Mouse (Mus musculus) left cerebral cortex, adult 11 months (tissue): Measurements from ENCODE around the gene Cd47.

Source experiments
- DNase-seq: peaks from one replicate; pipeline ENCODE4 v3.0.0; 2022; ENCODE audit warnings: low spot score

Gene Cd47

GRCm38 (mm10) chr16:49834130-49834693, 33.9 kb downstream of the Cd47 start:
- no peak for DNase-seq

GRCm38 (mm10) chr16:49836634-49837164, 36.4 kb downstream of the Cd47 start:
- DNase-seq: no peak

GRCm38 (mm10) chr16:49838923-49839322, 38.6 kb downstream of the Cd47 start:
- no peak for DNase-seq

- DNase-seq: no peak
Observed at GRCm38 (mm10) chr16:49839681-49840535, 39.6 kb downstream of the Cd47 start.

- DNase-seq: no peak
Observed at GRCm38 (mm10) chr16:49843723-49844122, 43.4 kb downstream of the Cd47 start.

- DNase-seq: no peak
Observed at GRCm38 (mm10) chr16:49847224-49848003, 47.1 kb downstream of the Cd47 start.

GRCm38 (mm10) chr16:49848651-49849050, 48.3 kb downstream of the Cd47 start:
- DNase-seq: no peak

- no peak for DNase-seq
Observed at GRCm38 (mm10) chr16:49852940-49853339, 52.6 kb downstream of the Cd47 start.

GRCm38 (mm10) chr16:49853633-49854032, 53.3 kb downstream of the Cd47 start:
- DNase-seq: no peak

- no peak for DNase-seq
Observed at GRCm38 (mm10) chr16:49854194-49854593, 53.9 kb downstream of the Cd47 start.

GRCm38 (mm10) chr16:49854931-49855835, 54.9 kb downstream of the Cd47 start:
- peak; percentile 85 for DNase-seq

- DNase-seq: no peak
Observed at GRCm38 (mm10) chr16:49855836-49856503, 55.6 kb downstream of the Cd47 start.

GRCm38 (mm10) chr16:49856661-49857060, 56.3 kb downstream of the Cd47 start:
- DNase-seq: no peak

GRCm38 (mm10) chr16:49857504-49858160, 57.3 kb downstream of the Cd47 start:
- no peak for DNase-seq

- DNase-seq: no peak
Observed at GRCm38 (mm10) chr16:49858161-49858906, 58.0 kb downstream of the Cd47 start.

- DNase-seq: no peak
Observed at GRCm38 (mm10) chr16:49858907-49859853, 58.8 kb downstream of the Cd47 start.

- no peak for DNase-seq
Observed at GRCm38 (mm10) chr16:49861986-49862385, 61.7 kb downstream of the Cd47 start.

GRCm38 (mm10) chr16:49866617-49867016, 66.3 kb downstream of the Cd47 start:
- DNase-seq: no peak
